Mouse (Mus musculus): ENCODE measurements around the gene Frmd7.

Frmd7 gene

GRCm38 (mm10) chrX:50942610-50943009 is at the start of gene Frmd7:
Gene Frmd7, minus strand, starts transcription at chrX:50942710.
- no peak for DNase-seq (ENCODE audit: low read depth)

GRCm38 (mm10) chrX:50991324-50991723 is 48.8 kb upstream of the Frmd7 start:
- no peak for DNase-seq (ENCODE audit: low read depth)

- peak; percentile 3 for DNase-seq (ENCODE audit: low read depth)
Measured at GRCm38 (mm10) chrX:50989940-50990339, 47.4 kb upstream of the Frmd7 start.

- DNase-seq (ENCODE audit: low read depth) = no peak
Measured at GRCm38 (mm10) chrX:50988581-50988980, 46.1 kb upstream of the Frmd7 start.

GRCm38 (mm10) chrX:50978428-50978827 is 35.9 kb upstream of the Frmd7 start:
- no peak for DNase-seq (ENCODE audit: low read depth)

GRCm38 (mm10) chrX:50972145-50972544 is 29.6 kb upstream of the Frmd7 start:
- peak; percentile 28 for DNase-seq (ENCODE audit: low read depth)

GRCm38 (mm10) chrX:50969907-50970306 is 27.4 kb upstream of the Frmd7 start:
- no peak for DNase-seq (ENCODE audit: low read depth)

- DNase-seq (ENCODE audit: low read depth) = no peak
Measured at GRCm38 (mm10) chrX:50968157-50968932, 25.8 kb upstream of the Frmd7 start.

- DNase-seq (ENCODE audit: low read depth) = no peak
Measured at GRCm38 (mm10) chrX:50965157-50965556, 22.6 kb upstream of the Frmd7 start.

- DNase-seq (ENCODE audit: low read depth) = no peak
Measured at GRCm38 (mm10) chrX:50962955-50963354, 20.4 kb upstream of the Frmd7 start.

GRCm38 (mm10) chrX:50948633-50949032 is 6.1 kb upstream of the Frmd7 start:
- no peak for DNase-seq (ENCODE audit: low read depth)

- DNase-seq (ENCODE audit: low read depth) = no peak
Measured at GRCm38 (mm10) chrX:50948116-50948515, 5.6 kb upstream of the Frmd7 start.

GRCm38 (mm10) chrX:50937117-50937516 is 5.4 kb downstream of the Frmd7 start:
- DNase-seq (ENCODE audit: low read depth) = no peak

- peak; percentile 12 for DNase-seq (ENCODE audit: low read depth)
Measured at GRCm38 (mm10) chrX:50930309-50930708, 12.2 kb downstream of the Frmd7 start.

- no peak for DNase-seq (ENCODE audit: low read depth)
Measured at GRCm38 (mm10) chrX:50926893-50927545, 15.5 kb downstream of the Frmd7 start.

- peak; percentile 36 for DNase-seq (ENCODE audit: low read depth)
Measured at GRCm38 (mm10) chrX:50924629-50925364, 17.7 kb downstream of the Frmd7 start.

- no peak for DNase-seq (ENCODE audit: low read depth)
Measured at GRCm38 (mm10) chrX:50918754-50919153, 23.8 kb downstream of the Frmd7 start.

GRCm38 (mm10) chrX:50917389-50917788 is 25.1 kb downstream of the Frmd7 start:
- no peak for DNase-seq (ENCODE audit: low read depth)

GRCm38 (mm10) chrX:50909915-50910314 is 32.6 kb downstream of the Frmd7 start:
- DNase-seq (ENCODE audit: low read depth) = peak; percentile 41

GRCm38 (mm10) chrX:50903497-50903896 is 39.0 kb downstream of the Frmd7 start:
- no peak for DNase-seq (ENCODE audit: low read depth)

GRCm38 (mm10) chrX:50887999-50888398 is 54.5 kb downstream of the Frmd7 start:
- DNase-seq (ENCODE audit: low read depth) = peak; percentile 42

- DNase-seq (ENCODE audit: low read depth) = peak; percentile 64
Measured at GRCm38 (mm10) chrX:50874246-50875002, 68.1 kb downstream of the Frmd7 start.

Measured in 416B (cell line).